ENCODE assay signal across 10 mouse cellular contexts in genomic region chr3:84268434-84268833, GRCm38 (mm10). TPM values are rescaled to one million over a fixed set of nuclear protein-coding genes. Genes with fewer than 3 reads are reported as not detected.
DNase-seq lines count a peak whose midpoint lies in the region; ATAC-seq and TF ChIP-seq lines count a peak whose summit lies in the region.
"Had no signal": no experiment of that assay in that cellular context is flagged by ENCODE, and none has a peak within 500 bp of the region (broad histone marks: within the 10 kb centered on the region; RNA-seq: fewer than 3 reads in every experiment).

No protein-coding gene starts in this region.

- no peaks in the 10 kb centered on the region for H3K36me3 ChIP-seq in intestine, postnatal 0 days (ENCODE audit: control insufficient read depth, insufficient read depth)
- H3K36me3 ChIP-seq: heart, embryonic 13.5 days had no signal

- H3K4me1 ChIP-seq in intestine, postnatal 0 days (replicated peaks; ENCODE audit: control insufficient read depth, insufficient read depth, low read length), result 0 out of 2 replicates have a peak, but pooled peaks cover 10% of the 10 kb centered on the region

- no peaks in the 10 kb centered on the region for H3K27me3 ChIP-seq in intestine, postnatal 0 days (replicated peaks; ENCODE audit: control insufficient read depth, insufficient read depth, low read length)

- H3K4me3 ChIP-seq in intestine, postnatal 0 days (ENCODE audit: low read depth, low read length), result peak overlapping the region; percentile 38
- H3K4me3 ChIP-seq: heart, embryonic 13.5 days had no signal

- peak overlapping the region; percentile 67 for H3K4me2 ChIP-seq in intestine, postnatal 0 days (replicated peaks; ENCODE audit: low read depth)
- H3K4me2 ChIP-seq: heart, embryonic 13.5 days had no signal

- ATAC-seq in intestine, postnatal 0 days, result no peak
- 0 out of 2 replicates have a peak, but pooled peaks have one; percentile 23 for ATAC-seq in megakaryocyte progenitor cell, adult 5-6 weeks (replicated peaks; ENCODE audit: poor library complexity)
- ATAC-seq in inflammation-experienced regulatory T-cells, adult 6 months, result no peak

- 22% methylated on average over 3 of the region's 3 CpGs for WGBS in intestine, postnatal 0 days

- no peak overlapping the region for H3K9ac ChIP-seq in intestine, postnatal 0 days (ENCODE audit: low read depth, low read length)
- H3K9ac ChIP-seq: heart, embryonic 13.5 days had no signal

- peak overlapping the region; percentile 60; the same call in 1 of the 2 replicates for H3K27ac ChIP-seq in intestine, postnatal 0 days (ENCODE audit: low read depth, low read length)
- H3K27ac ChIP-seq: heart, embryonic 13.5 days had no signal

- peak; percentile 51 for DNase-seq in embryo, embryonic 10.5 days (ENCODE audit: low spot score)
- no peak for DNase-seq in embryo, embryonic 9.5 days (ENCODE audit: extremely low spot score)
- DNase-seq in lung, postnatal 10 days, result peak; percentile 33
- no peak for DNase-seq in lung, adult 18-20 months
- DNase-seq in adrenal gland, postnatal 4 days (ENCODE audit: low spot score in 2 of 2), result no peak
- DNase-seq: adrenal gland, postnatal 36 days had no signal

- TF ChIP-seq CTCF in intestine, postnatal 0 days (IDR thresholded peaks at IDR 0.05; ENCODE audit: low read depth), result peak; percentile 76

- no peaks in the 10 kb centered on the region for H3K9me3 ChIP-seq in intestine, postnatal 0 days (ENCODE audit: control insufficient read depth)
- H3K9me3 ChIP-seq: heart, embryonic 13.5 days had no signal

RNA-seq across cellular contexts. Expression of gene Trim2, which starts 38.2 kb away (rescaled TPM):
- 21.2 and 22.5 TPM in 2 replicates for polyA plus RNA-seq in intestine, postnatal 0 days (2015; fragmentation: Nextera tagmentation; extraction: Ambion mirVana)
- total RNA-seq in megakaryocyte progenitor cell, adult 5-6 weeks (2015), result 0.39 and 1.5 TPM in 2 replicates
- total RNA-seq in megakaryocyte progenitor cell, adult 5-6 weeks (2017), result 0.46 and 1.1 TPM in 2 replicates
- polyA plus RNA-seq in inflammation-experienced regulatory T-cells, adult 6 months (2017; shearing (Covaris generic)), result 1 to 10 TPM; 3.1 to 5.0 (median 4.8) TPM
- 10 to 100 TPM; 59.5 to 71.3 TPM for total RNA-seq in adrenal gland, postnatal 4 days (2021)

Comparison
In these comparisons a context has a peak if more than half of its experiments do, and no peak if none do; other contexts are left out.
1. DNase-seq: peak in embryo, embryonic 10.5 days (single experiment) and lung, postnatal 10 days (single experiment); none in embryo, embryonic 9.5 days (single experiment), lung, adult 18-20 months (0 of 2) and adrenal gland, postnatal 4 days (0 of 2).
2. RNA of gene Trim2, which starts 38.2 kb away (total RNA-seq): 59.5 to 71.3 TPM in adrenal gland, postnatal 4 days; 0.39 to 1.5 TPM in megakaryocyte progenitor cell, adult 5-6 weeks; every median in the first group is over 10 times any median in the second.